Mouse (Mus musculus) CH12.LX (cell line): ENCODE measurements at regions not wholly inside any gene's neighbourhood (a gene's known extent, or its start where the extent isn't known, plus 50 kb on each side); places are given as distances from the start of the nearest gene placed in this dataset.

Source experiments
- DNase-seq: peaks from one replicate; pipeline ENCODE4 v3.0.0-alpha.2; 2013; ENCODE audit errors: extremely low read depth
- H3K27ac ChIP-seq: 2 replicates; pipeline ENCODE4 v1.5.1; 2012; ENCODE audit warnings: low read depth, mild to moderate bottlenecking, control low read depth, moderate library complexity; ENCODE audit not compliant: insufficient read depth
- H3K27me3 ChIP-seq: replicated peaks from 2 replicates; pipeline ENCODE3; 2012; ENCODE audit warnings: inconsistent platforms
- H3K36me3 ChIP-seq, 2 experiments: replicated peaks in 1 of 2; 2 replicates each; pipeline versions ENCODE3 to v1.6.1; 2012; ENCODE audit warnings: inconsistent platforms in 1 of 2, low read length in 1 of 2, mild to moderate bottlenecking in 1 of 2, mixed read lengths in 1 of 2, moderate library complexity in 1 of 2; ENCODE audit not compliant: control insufficient read depth in 1 of 2, insufficient read depth in 1 of 2
- H3K4me1 ChIP-seq, 2 experiments: 2 replicates each; pipeline ENCODE4 v1.6.1; 2012; ENCODE audit warnings: inconsistent platforms in 1 of 2, moderate library complexity in 1 of 2; ENCODE audit not compliant: insufficient read depth in 2 of 2, control insufficient read depth in 1 of 2
- H3K4me2 ChIP-seq: 2 replicates; pipeline ENCODE4 v1.6.1; 2012; ENCODE audit warnings: low read depth, mild to moderate bottlenecking, control low read depth; ENCODE audit not compliant: poor library complexity, insufficient read depth, severe bottlenecking
- H3K4me3 ChIP-seq, 3 experiments: fragments of 150-350 bp in 1 of 3; sonication (generic) in 1 of 3; replicated peaks in 1 of 3; 2 replicates each; pipeline versions ENCODE3 to v1.5.1; 2011 to 2012; ENCODE audit warnings: low read depth in 2 of 3, low read length in 2 of 3, mild to moderate bottlenecking in 2 of 3, moderate library complexity in 2 of 3, control low read depth in 1 of 3, improper control_type of control experiment in 1 of 3, inconsistent platforms in 1 of 3, mixed read lengths in 1 of 3; ENCODE audit not compliant: poor library complexity in 1 of 3
- H3K79me2 ChIP-seq: replicated peaks from 2 replicates; pipeline ENCODE4 v1.6.1; 2012; ENCODE audit warnings: mild to moderate bottlenecking, moderate library complexity; ENCODE audit not compliant: control insufficient read depth, poor library complexity, insufficient read depth, severe bottlenecking; ENCODE audit errors: extremely low read depth
- H3K9ac ChIP-seq: 2 replicates; pipeline ENCODE4 v1.6.1; 2012; ENCODE audit warnings: low read depth, mild to moderate bottlenecking, control low read depth, moderate library complexity; ENCODE audit not compliant: insufficient read depth
- H3K9me3 ChIP-seq: replicated peaks from 2 replicates; pipeline ENCODE3; 2012; ENCODE audit warnings: low read length, inconsistent platforms, mixed read lengths
- BHLHE40 ChIP-seq: IDR thresholded peaks from 2 replicates; pipeline ENCODE4 v1.6.1; 2011; ENCODE audit warnings: mild to moderate bottlenecking, low read depth, low read length, improper control_type of control experiment
- CHD1 ChIP-seq: IDR thresholded peaks from 2 replicates; pipeline ENCODE4 v1.6.1; 2012; ENCODE audit warnings: low read depth, low read length, improper control_type of control experiment, inconsistent platforms
- CHD2 ChIP-seq: IDR thresholded peaks from 2 replicates; pipeline ENCODE4 v1.6.1; 2011; ENCODE audit warnings: low read length, improper control_type of control experiment
- ELF1 ChIP-seq: IDR thresholded peaks from 2 replicates; pipeline ENCODE4 v1.6.1; 2014; ENCODE audit warnings: low read depth, mild to moderate bottlenecking, inconsistent platforms, low read length, improper control_type of control experiment
- ETS1 ChIP-seq: conservative IDR thresholded peaks from 2 replicates; pipeline ENCODE4 v1.6.1; 2012; ENCODE audit warnings: low read depth, mild to moderate bottlenecking, inconsistent platforms, low read length, improper control_type of control experiment, moderate library complexity
- GABPA ChIP-seq: IDR thresholded peaks from 2 replicates; pipeline ENCODE4 v1.6.1; 2012; ENCODE audit warnings: low read depth, low read length, improper control_type of control experiment, inconsistent platforms; ENCODE audit not compliant: insufficient replicate concordance
- IRF4 ChIP-seq: IDR thresholded peaks from 2 replicates; pipeline ENCODE4 v1.6.1; 2014; ENCODE audit warnings: low read depth, mild to moderate bottlenecking, inconsistent platforms, low read length, improper control_type of control experiment
- JUN ChIP-seq: IDR thresholded peaks from 2 replicates; pipeline ENCODE4 v1.6.1; 2011; ENCODE audit warnings: low read depth, mild to moderate bottlenecking, low read length, improper control_type of control experiment, moderate library complexity; ENCODE audit not compliant: insufficient read depth
- NRF1 ChIP-seq: IDR thresholded peaks from 2 replicates; pipeline ENCODE4 v1.6.1; 2014; ENCODE audit warnings: low read depth, mild to moderate bottlenecking, inconsistent platforms, low read length, improper control_type of control experiment, moderate library complexity
- POLR2AphosphoS2 ChIP-seq: IDR thresholded peaks from 2 replicates; pipeline ENCODE4 v1.6.1; 2011; ENCODE audit warnings: low read depth, low read length, improper control_type of control experiment
- RAD21 ChIP-seq: IDR thresholded peaks from 2 replicates; pipeline ENCODE4 v1.6.1; 2011; ENCODE audit warnings: low read depth, mild to moderate bottlenecking, low read length, improper control_type of control experiment, moderate library complexity
- TBP ChIP-seq: conservative IDR thresholded peaks from 2 replicates; pipeline ENCODE4 v1.6.1; 2011; ENCODE audit warnings: low read depth, low read length, improper control_type of control experiment
- UBTF ChIP-seq: IDR thresholded peaks from 2 replicates; pipeline ENCODE4 v1.6.1; 2012; ENCODE audit warnings: low read depth, mild to moderate bottlenecking, inconsistent platforms, low read length, improper control_type of control experiment, moderate library complexity
- USF1 ChIP-seq: IDR thresholded peaks from 2 replicates; pipeline ENCODE4 v1.6.1; 2014; ENCODE audit warnings: low read depth, mild to moderate bottlenecking, inconsistent platforms, low read length, improper control_type of control experiment
- ZMIZ1 ChIP-seq: IDR thresholded peaks from 2 replicates; pipeline ENCODE4 v1.6.1; 2012; ENCODE audit warnings: low read depth, mild to moderate bottlenecking, inconsistent platforms, low read length, improper control_type of control experiment
- dilution Hi-C: fragments of 300-500 bp; cut with MboI; formaldehyde crosslinking; loops from 2 replicates; pipeline ENCODE4 v1.14.3; 2020; ENCODE audit warnings: low sequenced_read_pairs; ENCODE audit not compliant: extremely low pct_unique_long_range_greater_than_20kb, extremely low pct_ligation_motif_present
- in situ Hi-C: fragments of 300-500 bp; cut with MboI; formaldehyde crosslinking; loops from 3 replicates; pipeline ENCODE4 v1.14.3; 2019; ENCODE audit warnings: low sequenced_read_pairs, low pct_ligation_motif_present, low pct_unique_long_range_greater_than_20kb, mixed read lengths

DNA sequence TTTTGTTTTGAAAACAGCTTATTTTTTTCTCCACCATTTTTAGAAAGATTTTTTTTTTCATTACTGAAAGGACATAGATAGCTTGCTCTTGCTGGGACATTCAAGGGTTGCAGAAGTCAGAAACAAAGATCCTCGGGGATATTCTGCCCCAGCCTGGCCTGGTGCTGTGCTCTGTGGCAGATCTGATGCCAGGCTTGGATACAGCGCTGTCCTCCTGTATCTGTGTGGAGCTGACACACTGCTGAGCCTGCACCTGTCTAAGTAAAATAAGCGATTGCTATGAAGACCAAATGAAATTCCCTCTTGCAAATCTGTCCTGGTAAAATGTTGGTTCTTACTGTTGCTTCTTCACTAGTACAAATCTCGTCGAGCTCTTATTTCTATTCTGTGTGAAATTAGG lies 226.4 kb upstream of the 1700012A03Rik start:
- no peaks in the 10 kb centered on the region for H3K79me2 ChIP-seq
- no peak overlapping the region for H3K4me3 ChIP-seq
- H3K4me1 ChIP-seq: no peaks in the 10 kb centered on the region
- DNase-seq: no peak
- no peaks in the 10 kb centered on the region for H3K36me3 ChIP-seq
- dilution Hi-C loops (no loop called here), in situ Hi-C loops (no loop called here)
- no peak for TF ChIP-seq POLR2AphosphoS2
- TF ChIP-seq BHLHE40: no peak
- no peak for TF ChIP-seq GABPA
- no peak for TF ChIP-seq CHD1
- TF ChIP-seq, all 38 proteins: peak for 0
- H3K4me2 ChIP-seq: no peak overlapping the region
- H3K9ac ChIP-seq: no peak overlapping the region
- H3K27me3 ChIP-seq: peaks cover 60% of the 10 kb centered on the region
- no peaks in the 10 kb centered on the region for H3K9me3 ChIP-seq
- no peak overlapping the region for H3K27ac ChIP-seq

DNA sequence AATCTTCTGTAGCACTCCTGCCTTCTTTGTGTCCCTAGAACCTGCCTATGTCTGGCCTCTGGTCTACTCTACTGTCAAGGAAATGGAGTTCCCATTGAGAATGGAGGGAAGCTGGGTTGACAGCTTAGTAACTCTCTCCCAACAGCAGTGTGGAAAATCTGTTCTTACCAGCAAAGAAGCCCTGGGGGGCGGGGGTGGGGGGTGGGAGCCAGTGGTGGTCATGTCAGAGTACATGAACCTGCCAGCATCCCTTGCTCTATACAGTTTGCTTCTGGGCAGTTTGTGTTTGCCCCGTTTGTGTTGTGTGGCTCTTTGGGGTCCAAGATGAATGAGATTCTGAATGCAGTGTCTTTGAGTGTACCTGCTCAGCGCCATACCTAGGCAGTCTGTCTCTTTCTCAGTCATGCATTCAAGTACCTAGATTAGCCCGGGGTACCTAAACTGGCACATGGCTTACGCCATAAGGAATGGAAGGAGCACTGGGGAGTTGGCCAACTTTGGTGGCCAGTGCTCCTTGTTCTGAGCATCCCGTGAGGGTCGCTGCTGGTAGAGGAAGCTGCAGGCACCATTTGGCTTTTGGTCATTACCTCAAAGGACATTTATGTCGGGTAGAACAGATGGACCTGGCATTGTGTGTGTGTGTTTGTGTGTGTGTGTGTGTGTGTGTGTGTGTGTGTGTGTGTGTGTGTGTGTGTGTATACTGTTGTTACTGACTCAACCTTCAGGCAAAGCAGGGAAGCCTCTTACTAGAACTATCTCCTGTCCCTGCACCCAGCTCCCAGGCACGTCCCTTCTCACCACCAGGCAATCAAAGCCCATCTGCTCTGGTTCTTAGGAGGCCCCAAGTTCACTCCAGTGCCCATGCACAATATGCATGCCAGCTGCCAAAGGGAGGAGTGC lies 227.6 kb upstream of the 1700012A03Rik start:
- Histone ChIP-seq H3K36me3 (no peaks in the 10 kb centered on the region), H3K27ac (no peak overlapping the region), H3K4me1 (no peaks in the 10 kb centered on the region), H3K4me3 (no peak overlapping the region), H3K27me3 (peaks cover 49% of the 10 kb centered on the region), H3K4me2 (no peak overlapping the region), H3K9ac (no peak overlapping the region), H3K9me3 (no peaks in the 10 kb centered on the region), H3K79me2 (no peaks in the 10 kb centered on the region)
- dilution Hi-C loops (no loop called here), in situ Hi-C loops (no loop called here)
- DNase-seq: no peak
- TF ChIP-seq POLR2AphosphoS2: no peak
- no peak for TF ChIP-seq CHD2
- TF ChIP-seq ZMIZ1: no peak
- no peak for TF ChIP-seq UBTF
- no peak for TF ChIP-seq ETS1
- TF ChIP-seq JUN: no peak
- TF ChIP-seq RAD21: no peak
- TF ChIP-seq USF1: no peak
- TF ChIP-seq NRF1: no peak
- TF ChIP-seq ELF1: no peak
- no peak for TF ChIP-seq IRF4
- TF ChIP-seq TBP: no peak
